Mouse (Mus musculus) limb, embryonic 15.5 days (tissue): ENCODE data around the gene Dtx2. TPM values are rescaled to one million over a fixed set of nuclear protein-coding genes. Genes with fewer than 3 reads are reported as not detected.

Experiments used
- ATAC-seq: fragments of 200-750 bp; cut with Nextera tagmentation; 2 replicates; pipeline ENCODE4 v1.8.0; 2017; ENCODE audit warnings: low read depth, moderate TSS enrichment; ENCODE audit not compliant: insufficient number of reproducible peaks, low FRiP score, low TSS enrichment
- H3K27ac ChIP-seq: fragments of 300-500 bp; sonication (generic); 2 replicates; pipeline ENCODE4 v1.5.1; 2015; ENCODE audit warnings: moderate library complexity, mild to moderate bottlenecking, inconsistent platforms
- H3K27me3 ChIP-seq: fragments of 300-500 bp; sonication (generic); 2 replicates; pipeline ENCODE4 v1.6.1; 2015; ENCODE audit warnings: inconsistent platforms
- H3K36me3 ChIP-seq: fragments of 300-500 bp; sonication (generic); 2 replicates; pipeline ENCODE4 v1.6.1; 2015; ENCODE audit warnings: inconsistent platforms
- H3K4me1 ChIP-seq: fragments of 300-500 bp; sonication (generic); 2 replicates; pipeline ENCODE4 v1.6.1; 2015; ENCODE audit warnings: inconsistent platforms
- H3K4me2 ChIP-seq: fragments of 300-500 bp; sonication (generic); 2 replicates; pipeline ENCODE4 v1.6.1; 2015; ENCODE audit warnings: mild to moderate bottlenecking, inconsistent platforms
- H3K4me3 ChIP-seq: fragments of 300-500 bp; sonication (generic); 2 replicates; pipeline ENCODE4 v1.5.1; 2015; ENCODE audit warnings: mild to moderate bottlenecking, inconsistent platforms
- H3K9ac ChIP-seq: fragments of 300-500 bp; sonication (generic); 2 replicates; pipeline ENCODE4 v1.6.1; 2015; ENCODE audit warnings: inconsistent platforms
- H3K9me3 ChIP-seq: fragments of 300-500 bp; sonication (generic); 2 replicates; pipeline ENCODE4 v1.6.1; 2016; ENCODE audit warnings: inconsistent platforms
- WGBS: fragments of 180-500 bp; shearing (Covaris S2); methylation state at CpG from one replicate; pipeline ENCODE4 v1.1.7; 2015; 5-methylcytosine and 5-hydroxymethylcytosine counted together
- polyA plus RNA-seq: library from polyadenylated mRNA; unstranded; fragments of >200 nt; fragmentation: Nextera tagmentation; extraction: Ambion mirVana; gene quantifications from 2 replicates; pipeline ENCODE4 v1.2.1, GENCODE M21; 2015

The Dtx2 gene
- polyA plus RNA-seq, 1 experiment from 2014 or later, result 36.2 TPM

GRCm38 (mm10) chr5:136077001-136077550, 82.5 kb downstream of the Dtx2 start:
- no peaks in the 10 kb centered on the region for H3K9me3 ChIP-seq
- no peaks in the 10 kb centered on the region for H3K36me3 ChIP-seq
- no peaks in the 10 kb centered on the region for H3K27me3 ChIP-seq
- no peak overlapping the region for H3K9ac ChIP-seq
- no peak overlapping the region for H3K4me3 ChIP-seq
- ATAC-seq, result no peak
- no peak overlapping the region for H3K4me2 ChIP-seq
- peak overlapping the region; percentile 47 for H3K27ac ChIP-seq
- WGBS, result 55% methylated on average over 9 of the region's 9 CpGs
- peaks cover 8% of the 10 kb centered on the region; the same call in 1 of the 2 replicates for H3K4me1 ChIP-seq

- no peak overlapping the region for H3K4me3 ChIP-seq
- 96% methylated on average over 5 of the region's 5 CpGs for WGBS
- no peak overlapping the region for H3K27ac ChIP-seq
- H3K4me1 ChIP-seq, result peaks cover 7% of the 10 kb centered on the region
- H3K4me2 ChIP-seq, result no peak overlapping the region
- ATAC-seq, result no peak
- no peaks in the 10 kb centered on the region for H3K36me3 ChIP-seq
- H3K27me3 ChIP-seq, result no peaks in the 10 kb centered on the region
- H3K9ac ChIP-seq, result no peak overlapping the region
- H3K9me3 ChIP-seq, result no peaks in the 10 kb centered on the region
Measured at GRCm38 (mm10) chr5:136078136-136078535, 83.5 kb downstream of the Dtx2 start.

- no peak overlapping the region for H3K4me2 ChIP-seq
- no peak for ATAC-seq
- 0 out of 2 replicates have a peak, but pooled peaks cover 2% of the 10 kb centered on the region for H3K36me3 ChIP-seq
- 72% methylated on average over 4 of the region's 4 CpGs for WGBS
- H3K27ac ChIP-seq, result no peak overlapping the region
- peaks cover 11% of the 10 kb centered on the region; the same call in 1 of the 2 replicates for H3K27me3 ChIP-seq
- no peak overlapping the region for H3K9ac ChIP-seq
- H3K9me3 ChIP-seq, result no peaks in the 10 kb centered on the region
- peaks cover 22% of the 10 kb centered on the region for H3K4me1 ChIP-seq
- H3K4me3 ChIP-seq, result no peak overlapping the region
Measured at GRCm38 (mm10) chr5:136082345-136082744, 87.7 kb downstream of the Dtx2 start.

Other genes with a start within 250 kb of the Dtx2 start
- 0.14 TPM in 2 replicates for gene Styxl1, start 216.4 kb upstream of the Dtx2 start, polyA plus RNA-seq
- gene Mdh2, start 216.3 kb upstream of the Dtx2 start, polyA plus RNA-seq, result 435 and 486 TPM in 2 replicates
- gene Srrm3, start 187.9 kb upstream of the Dtx2 start, polyA plus RNA-seq, result 0.32 and 0.36 TPM in 2 replicates
- gene Hspb1, start 106.9 kb upstream of the Dtx2 start, polyA plus RNA-seq, result 1,190 and 1,326 TPM in 2 replicates
- 162 and 168 TPM in 2 replicates for gene Ywhag, start 60.2 kb upstream of the Dtx2 start, polyA plus RNA-seq
- 2.0 and 2.1 TPM in 2 replicates for gene Ssc4d, start 20.3 kb upstream of the Dtx2 start, polyA plus RNA-seq
- gene Zp3, start 14.7 kb upstream of the Dtx2 start, polyA plus RNA-seq, result 0.17 and 0.44 TPM in 2 replicates
- 9.1 and 10.9 TPM in 2 replicates for gene Upk3b, start 43.7 kb downstream of the Dtx2 start, polyA plus RNA-seq
- 58.9 and 59.3 TPM in 2 replicates for gene Upk3bl, start 59.7 kb downstream of the Dtx2 start, polyA plus RNA-seq
- gene Rasa4, start 89.1 kb downstream of the Dtx2 start, polyA plus RNA-seq, result 12.1 and 13.6 TPM in 2 replicates
- 195 and 204 TPM in 2 replicates for gene Polr2j, start 121.8 kb downstream of the Dtx2 start, polyA plus RNA-seq
- gene Lrwd1, start 141.3 kb downstream of the Dtx2 start, polyA plus RNA-seq, result 31.5 and 32.3 TPM in 2 replicates
- 19.8 and 20.7 TPM in 2 replicates for gene Alkbh4, start 141.3 kb downstream of the Dtx2 start, polyA plus RNA-seq
- gene Orai2, start 175.9 kb downstream of the Dtx2 start, polyA plus RNA-seq, result 8.3 and 10.3 TPM in 2 replicates
- gene Prkrip1, start 204.2 kb downstream of the Dtx2 start, polyA plus RNA-seq, result 45.2 and 51.0 TPM in 2 replicates